Mouse (Mus musculus) liver, postnatal 0 days (tissue): ENCODE data around the gene Kntc1. TPM values are rescaled to one million over a fixed set of nuclear protein-coding genes. Genes with fewer than 3 reads are reported as not detected.

Experiments
- ATAC-seq: fragments of 200-750 bp; cut with Nextera tagmentation; 2 replicates; pipeline ENCODE4 v1.8.0; 2017; ENCODE audit warnings: mild to moderate bottlenecking, moderate library complexity
- DNase-seq: peaks from one replicate; pipeline ENCODE4 v3.0.0-alpha.2; 2016
- H3K27ac ChIP-seq: fragments of 300-500 bp; sonication (generic); 2 replicates; pipeline ENCODE4 v1.5.1; 2014; ENCODE audit warnings: antibody characterized with exemption, moderate library complexity, mild to moderate bottlenecking, low read depth
- H3K27me3 ChIP-seq: fragments of 300-500 bp; sonication (generic); 2 replicates; pipeline ENCODE4 v1.6.1; 2014; ENCODE audit warnings: low read length, control low read depth, mixed read lengths; ENCODE audit not compliant: insufficient read depth
- H3K36me3 ChIP-seq: fragments of 300-500 bp; sonication (generic); replicated peaks from 2 replicates; pipeline ENCODE4 v1.6.1; 2014; ENCODE audit warnings: mild to moderate bottlenecking, control low read depth, low read length, moderate library complexity, mixed read lengths; ENCODE audit not compliant: insufficient read depth
- H3K4me1 ChIP-seq: fragments of 300-500 bp; sonication (generic); 2 replicates; pipeline ENCODE4 v1.6.1; 2014; ENCODE audit warnings: antibody characterized with exemption, mild to moderate bottlenecking, control low read depth; ENCODE audit not compliant: insufficient read depth
- H3K4me2 ChIP-seq: fragments of 300-500 bp; sonication (generic); 2 replicates; pipeline ENCODE4 v1.6.1; 2014; ENCODE audit warnings: low read depth, mild to moderate bottlenecking, low read length, moderate library complexity, mixed read lengths
- H3K4me3 ChIP-seq: fragments of 300-500 bp; sonication (generic); 2 replicates; pipeline ENCODE4 v1.5.1; 2014; ENCODE audit warnings: low read depth, low read length
- H3K9ac ChIP-seq: fragments of 300-500 bp; sonication (generic); replicated peaks from 2 replicates; pipeline ENCODE4 v1.6.1; 2014; ENCODE audit warnings: mild to moderate bottlenecking, moderate library complexity
- H3K9me3 ChIP-seq: fragments of 300-500 bp; sonication (generic); 2 replicates; pipeline ENCODE4 v1.6.1; 2016; ENCODE audit warnings: mild to moderate bottlenecking, control low read depth, low read length, mixed read lengths
- CTCF ChIP-seq: sonication (generic); IDR thresholded peaks from 2 replicates; pipeline ENCODE4 v1.5.1; 2016; ENCODE audit warnings: antibody characterized with exemption, low read depth
- EP300 ChIP-seq: IDR thresholded peaks from 2 replicates; pipeline ENCODE4 v1.6.1; 2016; ENCODE audit warnings: antibody characterized with exemption, low read depth, mild to moderate bottlenecking
- WGBS: fragments of 180-500 bp; shearing (Covaris S2); extraction: QIAGEN DNeasy Blood & Tissue Kit; methylation state at CpG from one replicate; pipeline ENCODE4 v1.1.7; 2014; ENCODE audit not compliant: insufficient replicate concordance; 5-methylcytosine and 5-hydroxymethylcytosine counted together
- polyA plus RNA-seq: library from polyadenylated mRNA; unstranded; fragments of >200 nt; fragmentation: Nextera tagmentation; extraction: Ambion mirVana; gene quantifications from 2 replicates; pipeline ENCODE4 v1.2.1, GENCODE M21; 2015

Gene Kntc1
- polyA plus RNA-seq, 1 experiment from 2014 or later, result 7.5 TPM

DNA sequence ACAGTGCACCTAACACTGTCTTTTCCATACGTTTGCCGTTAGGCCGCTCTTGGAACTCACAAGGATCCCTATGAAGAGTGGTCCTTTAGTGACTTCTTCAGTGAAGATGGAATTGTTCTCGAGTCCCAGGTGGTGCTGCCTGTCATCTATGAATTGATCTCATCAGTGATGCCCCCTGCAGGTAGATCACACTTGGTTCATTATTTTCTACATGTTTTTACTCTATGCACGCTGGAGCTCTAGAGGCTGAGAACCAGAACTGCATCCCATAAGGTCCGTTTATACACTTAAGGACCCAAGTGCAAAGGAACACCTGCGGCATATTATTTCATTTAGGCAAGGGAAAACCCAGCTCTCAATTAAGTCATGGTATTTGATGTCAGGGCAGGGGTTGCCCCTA is 39.5 kb downstream of the Kntc1 start:
- H3K36me3 ChIP-seq, result peaks cover 47% of the 10 kb centered on the region
- no peak overlapping the region for H3K9ac ChIP-seq
- H3K4me1 ChIP-seq, result no peaks in the 10 kb centered on the region
- H3K9me3 ChIP-seq, result no peaks in the 10 kb centered on the region
- H3K4me2 ChIP-seq, result no peak overlapping the region
- no peak overlapping the region for H3K4me3 ChIP-seq
- TF ChIP-seq CTCF (0 out of 2 replicates have a peak, but pooled peaks have one; percentile 11), EP300 (no peak)
- no peaks in the 10 kb centered on the region for H3K27me3 ChIP-seq
- WGBS, result 87% methylated on average over 7 of the region's 7 CpGs
- H3K27ac ChIP-seq, result no peak overlapping the region
- DNase-seq, result no peak
- no peak for ATAC-seq

DNA sequence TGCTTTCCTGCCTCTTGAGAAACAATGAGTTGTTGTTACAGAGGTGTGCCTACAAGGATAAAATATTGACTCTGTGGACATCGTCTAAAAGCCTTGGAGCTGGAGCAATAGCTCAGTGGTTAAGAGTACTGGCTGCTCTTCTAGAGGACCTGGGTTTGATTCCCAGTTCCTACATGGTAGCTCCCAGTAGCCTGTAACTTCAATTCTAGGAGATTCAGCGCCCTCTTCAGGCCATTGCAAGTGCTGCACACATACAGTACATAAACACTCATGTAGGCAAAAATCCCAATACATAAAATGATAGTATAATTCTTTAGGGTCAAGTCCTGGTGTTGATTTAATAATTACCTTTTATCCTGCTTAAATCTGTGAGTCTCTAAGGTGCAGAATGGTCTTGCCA is 43.6 kb downstream of the Kntc1 start:
- H3K27me3 ChIP-seq, result no peaks in the 10 kb centered on the region
- no peak for TF ChIP-seq EP300
- no peak for TF ChIP-seq CTCF
- no peak overlapping the region for H3K4me3 ChIP-seq
- 83% methylated on average over 2 of the region's 2 CpGs for WGBS
- no peaks in the 10 kb centered on the region for H3K9me3 ChIP-seq
- no peak overlapping the region for H3K27ac ChIP-seq
- no peaks in the 10 kb centered on the region for H3K4me1 ChIP-seq
- no peak for DNase-seq
- no peak overlapping the region for H3K4me2 ChIP-seq
- ATAC-seq, result no peak
- no peak overlapping the region for H3K9ac ChIP-seq
- peaks cover 55% of the 10 kb centered on the region for H3K36me3 ChIP-seq

DNA sequence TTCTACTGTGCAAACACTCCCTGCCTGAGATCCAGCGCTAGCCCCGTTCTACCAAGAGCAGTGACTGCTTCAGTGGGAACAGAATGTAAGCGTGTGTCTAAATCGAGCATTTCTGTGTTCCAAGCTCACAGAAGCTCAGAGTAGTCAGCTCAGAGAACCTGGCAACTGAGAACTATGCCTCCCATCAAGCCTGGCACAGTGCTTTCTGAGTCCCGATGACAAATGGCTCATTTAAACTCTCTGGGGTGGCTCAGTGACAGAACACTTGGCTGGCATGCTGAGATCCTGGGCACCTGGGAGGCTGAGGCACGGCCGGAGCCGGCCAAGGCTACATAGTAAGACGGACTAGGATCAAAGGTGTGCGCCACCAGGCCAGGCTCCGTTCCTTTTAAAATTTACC is 56.8 kb downstream of the Kntc1 start:
- no peak for ATAC-seq
- no peak for TF ChIP-seq CTCF
- no peaks in the 10 kb centered on the region for H3K9me3 ChIP-seq
- H3K9ac ChIP-seq, result no peak overlapping the region
- H3K4me3 ChIP-seq, result no peak overlapping the region
- 94% methylated on average over 11 of the region's 11 CpGs for WGBS
- H3K27me3 ChIP-seq, result no peaks in the 10 kb centered on the region
- H3K4me2 ChIP-seq, result no peak overlapping the region
- peaks cover 45% of the 10 kb centered on the region for H3K36me3 ChIP-seq
- DNase-seq, result no peak
- no peak overlapping the region for H3K27ac ChIP-seq
- H3K4me1 ChIP-seq, result no peaks in the 10 kb centered on the region

DNA sequence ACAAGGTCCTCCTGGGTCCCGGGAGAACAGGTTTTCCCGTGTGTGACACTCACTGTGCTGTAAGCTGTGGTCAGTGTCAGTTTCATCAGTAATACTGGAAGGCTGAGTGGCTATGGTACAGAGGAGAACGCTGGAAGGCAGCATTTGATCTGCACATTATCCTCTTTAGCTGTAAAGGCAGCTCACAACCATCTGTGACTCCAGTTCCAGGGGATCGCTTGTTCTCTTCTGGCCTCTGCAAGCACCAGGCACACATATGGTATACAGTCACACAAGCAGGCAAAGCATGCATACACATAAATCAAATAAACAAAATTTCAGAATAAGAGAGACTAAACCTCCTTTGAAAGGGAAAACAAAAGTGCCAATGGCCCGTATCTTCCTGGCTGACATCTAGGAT is 59.0 kb downstream of the Kntc1 start:
- no peak for TF ChIP-seq EP300
- no peak for TF ChIP-seq CTCF
- Histone ChIP-seq H3K4me2 (no peak overlapping the region), H3K4me1 (no peaks in the 10 kb centered on the region), H3K4me3 (no peak overlapping the region), H3K27ac (no peak overlapping the region), H3K36me3 (peaks cover 30% of the 10 kb centered on the region), H3K9me3 (no peaks in the 10 kb centered on the region), H3K9ac (no peak overlapping the region), H3K27me3 (no peaks in the 10 kb centered on the region)
- ATAC-seq (no peak), DNase-seq (no peak)
- WGBS, result 89% methylated on average over 5 of the region's 5 CpGs

DNA sequence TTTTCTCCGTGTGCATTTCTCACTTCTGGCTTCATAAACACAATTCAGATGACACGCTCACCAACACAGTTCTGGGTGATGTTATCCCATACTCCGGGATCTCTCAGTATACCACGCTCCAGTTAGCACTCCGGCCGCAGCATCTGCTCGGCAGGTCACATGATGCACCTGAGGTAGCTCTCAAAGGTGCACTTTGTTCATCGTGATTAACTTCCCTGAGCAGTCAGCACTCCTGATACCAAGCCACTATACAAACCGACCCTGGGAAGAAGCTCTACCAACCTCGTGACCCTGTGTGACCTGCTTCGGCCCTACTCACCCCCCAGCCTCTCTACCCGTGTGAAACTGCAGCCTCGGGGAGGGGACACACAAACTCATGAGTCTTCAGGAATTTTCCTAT is 59.6 kb downstream of the Kntc1 start:
- no peaks in the 10 kb centered on the region for H3K27me3 ChIP-seq
- no peak for ATAC-seq
- no peaks in the 10 kb centered on the region for H3K9me3 ChIP-seq
- H3K9ac ChIP-seq, result no peak overlapping the region
- no peaks in the 10 kb centered on the region for H3K4me1 ChIP-seq
- H3K27ac ChIP-seq, result no peak overlapping the region
- H3K36me3 ChIP-seq, result peaks cover 25% of the 10 kb centered on the region
- TF ChIP-seq CTCF, result no peak
- TF ChIP-seq EP300, result no peak
- no peak overlapping the region for H3K4me3 ChIP-seq
- WGBS, result 91% methylated on average over 13 of the region's 13 CpGs
- DNase-seq, result no peak
- H3K4me2 ChIP-seq, result no peak overlapping the region

DNA sequence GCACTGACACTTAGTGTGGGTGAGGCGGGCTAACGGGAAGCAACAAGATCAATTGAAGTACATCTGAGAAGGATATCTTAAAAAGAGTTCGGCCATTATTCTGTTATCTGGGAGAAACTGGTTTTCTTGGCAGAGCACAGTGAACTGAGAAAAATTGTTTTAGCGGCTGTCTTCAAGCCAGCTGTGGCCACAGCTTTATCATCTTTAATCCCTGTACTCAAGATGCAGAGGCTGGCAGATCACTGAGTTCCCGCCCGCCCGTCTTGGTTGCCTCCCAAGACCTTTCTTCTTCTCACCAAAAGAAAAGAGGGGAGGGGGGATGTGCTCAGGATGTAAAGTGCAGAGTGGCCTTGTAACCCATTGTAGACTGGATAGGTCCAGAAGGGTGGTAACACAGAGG is 67.4 kb downstream of the Kntc1 start:
- no peak overlapping the region for H3K27ac ChIP-seq
- ATAC-seq (no peak), DNase-seq (no peak)
- no peak overlapping the region for H3K9ac ChIP-seq
- H3K36me3 ChIP-seq, result peaks cover 25% of the 10 kb centered on the region
- 81% methylated on average over 7 of the region's 7 CpGs for WGBS
- no peak for TF ChIP-seq EP300
- TF ChIP-seq CTCF, result no peak
- H3K27me3 ChIP-seq, result no peaks in the 10 kb centered on the region
- H3K9me3 ChIP-seq, result no peaks in the 10 kb centered on the region
- H3K4me1 ChIP-seq, result no peaks in the 10 kb centered on the region
- H3K4me2 ChIP-seq, result no peak overlapping the region
- no peak overlapping the region for H3K4me3 ChIP-seq

DNA sequence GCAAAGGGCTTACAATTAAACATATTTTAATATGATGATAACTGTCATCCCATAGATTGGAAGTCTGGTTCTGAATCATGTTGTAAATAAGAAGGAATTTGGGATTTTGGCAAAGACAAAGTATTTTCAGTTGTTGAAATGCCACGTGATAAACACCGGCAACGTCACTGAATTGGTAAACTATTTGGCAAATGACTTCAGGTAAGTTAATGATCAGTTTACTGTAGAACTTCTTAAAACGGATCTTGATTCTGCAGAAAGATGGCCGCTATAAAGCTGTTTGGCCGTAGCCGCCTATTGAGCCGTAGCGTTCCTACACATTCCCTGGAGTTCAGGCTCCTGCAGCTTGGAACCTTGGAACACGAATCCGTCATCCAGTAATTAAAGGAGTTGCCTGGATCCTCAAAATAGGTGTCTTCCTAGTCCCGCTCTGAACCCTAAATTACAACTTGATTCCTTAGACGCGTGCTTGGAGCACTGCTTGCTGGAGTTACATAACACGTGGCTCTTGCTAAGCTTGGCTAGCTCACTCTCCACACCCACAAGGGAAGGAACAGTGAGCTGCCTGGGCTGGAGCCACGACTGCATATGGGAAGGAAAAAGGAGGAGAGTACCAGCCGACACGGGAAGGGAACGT is 69.5 kb downstream of the Kntc1 start:
- Histone ChIP-seq H3K4me1 (no peaks in the 10 kb centered on the region), H3K27ac (no peak overlapping the region), H3K36me3 (peaks cover 23% of the 10 kb centered on the region), H3K4me2 (no peak overlapping the region), H3K4me3 (no peak overlapping the region), H3K9ac (no peak overlapping the region), H3K27me3 (no peaks in the 10 kb centered on the region), H3K9me3 (no peaks in the 10 kb centered on the region)
- WGBS, result 90% methylated on average over 19 of the region's 19 CpGs
- no peak for TF ChIP-seq EP300
- no peak for TF ChIP-seq CTCF
- DNase-seq (no peak), ATAC-seq (no peak)
